Mouse (Mus musculus) neural tube, embryonic 11.5 days (tissue): ENCODE measurements at regions not wholly inside any gene's neighbourhood (a gene's known extent, or its start where the extent isn't known, plus 50 kb on each side); places are given as distances from the start of the nearest gene placed in this dataset.

ENCODE experiments used
- ATAC-seq: fragments of 200-750 bp; cut with Nextera tagmentation; 2 replicates; pipeline ENCODE4 v1.8.0; 2017; ENCODE audit warnings: moderate number of reproducible peaks, mild to moderate bottlenecking, moderate TSS enrichment, moderate library complexity; ENCODE audit not compliant: insufficient read depth, low FRiP score, low TSS enrichment
- DNase-seq: peaks from one replicate; pipeline ENCODE4 v3.0.0-alpha.2; 2015; ENCODE audit warnings: low spot score
- H3K27ac ChIP-seq: fragments of 300-500 bp; sonication (generic); 2 replicates; pipeline ENCODE4 v1.5.1; 2014; ENCODE audit warnings: low read depth, mild to moderate bottlenecking, low read length
- H3K27me3 ChIP-seq: fragments of 300-500 bp; sonication (generic); 2 replicates; pipeline ENCODE4 v1.6.1; 2014; ENCODE audit warnings: mild to moderate bottlenecking, low read length, mixed read lengths; ENCODE audit not compliant: control insufficient read depth, insufficient read depth
- H3K36me3 ChIP-seq: fragments of 300-500 bp; sonication (generic); 2 replicates; pipeline ENCODE4 v1.6.1; 2014; ENCODE audit warnings: mild to moderate bottlenecking, low read length, moderate library complexity, mixed read lengths; ENCODE audit not compliant: control insufficient read depth, insufficient read depth
- H3K4me1 ChIP-seq: fragments of 300-500 bp; sonication (generic); 2 replicates; pipeline ENCODE4 v1.6.1; 2014; ENCODE audit warnings: low read length, mixed read lengths; ENCODE audit not compliant: control insufficient read depth, insufficient read depth
- H3K4me2 ChIP-seq: fragments of 300-500 bp; sonication (generic); 2 replicates; pipeline ENCODE4 v1.6.1; 2014; ENCODE audit warnings: low read depth, mild to moderate bottlenecking, moderate library complexity
- H3K4me3 ChIP-seq: fragments of 300-500 bp; sonication (generic); 2 replicates; pipeline ENCODE4 v1.5.1; 2014; ENCODE audit warnings: low read depth, low read length
- H3K9ac ChIP-seq: fragments of 300-500 bp; sonication (generic); 2 replicates; pipeline ENCODE4 v1.6.1; 2014; ENCODE audit warnings: mild to moderate bottlenecking, low read length
- H3K9me3 ChIP-seq: fragments of 300-500 bp; sonication (generic); 2 replicates; pipeline ENCODE4 v1.6.1; 2016; ENCODE audit warnings: low read length; ENCODE audit not compliant: control insufficient read depth
- WGBS: fragments of 180-500 bp; shearing (Covaris S2); extraction: QIAGEN DNeasy Blood & Tissue Kit; methylation state at CpG from one replicate; pipeline ENCODE4 v1.1.7; 2014; 5-methylcytosine and 5-hydroxymethylcytosine counted together

DNA sequence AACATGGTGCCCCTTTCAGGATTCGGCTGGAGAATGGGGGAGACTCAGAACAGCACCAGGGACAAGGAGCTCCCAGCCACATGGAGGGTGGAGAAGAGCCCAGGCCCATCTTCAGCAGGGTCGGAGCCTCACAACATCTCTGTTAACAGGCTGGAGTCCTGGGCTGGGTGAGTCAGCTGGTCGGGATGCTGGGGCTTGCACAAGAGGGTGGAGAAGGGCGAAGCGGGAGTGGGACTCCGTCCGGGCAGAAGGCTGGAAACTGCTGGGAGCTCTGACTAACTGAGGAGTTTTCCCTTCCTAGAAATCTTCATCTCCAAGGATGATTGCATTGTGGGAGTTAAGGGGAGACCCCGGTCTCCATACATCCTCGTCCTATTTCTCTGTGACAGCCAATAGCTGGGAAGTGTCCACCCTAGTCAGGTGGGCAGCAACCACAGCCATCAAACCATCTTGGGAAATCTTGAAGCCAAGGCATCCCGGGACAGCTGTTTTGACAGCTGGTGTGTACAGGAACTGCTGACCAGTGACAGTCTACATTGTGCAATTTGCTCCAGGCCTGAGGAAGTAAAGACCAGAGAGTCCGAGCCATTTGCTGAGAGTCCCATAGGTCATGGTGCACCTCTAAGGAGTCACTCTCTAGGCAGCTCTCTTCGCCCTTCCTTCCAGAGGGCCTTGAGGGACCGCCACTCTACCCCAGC is 247.4 kb downstream of the Bcl11b start:
- no peaks in the 10 kb centered on the region for H3K27me3 ChIP-seq
- no peaks in the 10 kb centered on the region for H3K36me3 ChIP-seq
- no peak overlapping the region for H3K4me2 ChIP-seq
- H3K4me1 ChIP-seq: peaks cover 12% of the 10 kb centered on the region
- no peak overlapping the region for H3K9ac ChIP-seq
- WGBS: 89% methylated on average over 13 of the region's 13 CpGs
- DNase-seq (no peak), ATAC-seq (no peak)
- H3K4me3 ChIP-seq: no peak overlapping the region
- H3K27ac ChIP-seq: no peak overlapping the region
- no peaks in the 10 kb centered on the region for H3K9me3 ChIP-seq

GRCm38 (mm10) chr12:107757184-107757583 is 246.2 kb downstream of the Bcl11b start:
- Histone ChIP-seq H3K9me3 (no peaks in the 10 kb centered on the region), H3K27me3 (no peaks in the 10 kb centered on the region), H3K4me2 (no peak overlapping the region), H3K4me1 (peaks cover 12% of the 10 kb centered on the region), H3K36me3 (no peaks in the 10 kb centered on the region), H3K27ac (no peak overlapping the region), H3K4me3 (no peak overlapping the region), H3K9ac (no peak overlapping the region)
- no peak for DNase-seq
- 34% methylated on average over 10 of the region's 10 CpGs for WGBS
- ATAC-seq: no peak

DNA sequence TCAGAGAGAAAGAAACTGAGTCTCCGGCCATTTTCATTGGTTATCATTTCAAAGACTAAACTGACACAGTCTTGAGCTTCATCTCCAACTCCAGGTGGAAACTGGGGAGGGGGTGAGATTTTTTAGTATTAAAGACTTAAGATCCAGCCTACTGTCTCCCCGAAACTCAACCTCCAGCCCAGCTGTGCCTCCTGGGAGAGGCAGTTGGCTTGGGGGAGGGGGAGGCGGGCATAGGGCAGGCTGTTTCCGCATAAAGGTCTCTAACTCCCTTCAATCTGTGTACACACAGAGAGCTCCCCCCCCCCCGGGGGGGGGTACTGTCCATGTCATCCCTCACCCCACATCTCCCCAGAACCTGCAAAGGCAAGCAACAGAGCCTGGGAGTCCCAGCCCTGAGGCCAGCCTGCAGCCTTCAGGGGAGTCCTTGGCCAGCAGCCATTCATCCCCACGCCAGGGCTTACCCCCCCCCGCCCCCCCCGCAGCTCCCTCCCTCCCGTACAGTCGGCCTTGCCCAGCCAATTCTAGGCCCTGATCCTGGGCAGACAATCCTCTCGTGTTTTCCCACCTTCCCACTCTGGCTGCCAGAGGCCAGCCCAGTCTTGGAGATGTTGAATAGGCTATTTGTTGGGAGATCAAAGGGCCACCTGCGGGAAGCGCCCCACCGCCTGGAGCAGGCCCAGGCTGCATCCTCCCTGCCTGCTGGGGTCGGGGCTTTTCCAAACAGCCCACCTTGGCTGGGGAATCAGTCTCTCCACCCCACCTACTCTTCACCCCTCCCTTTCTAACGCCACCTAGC is 245.2 kb downstream of the Bcl11b start:
- DNase-seq: peak; percentile 60
- H3K27me3 ChIP-seq: no peaks in the 10 kb centered on the region
- H3K4me1 ChIP-seq: peaks cover 10% of the 10 kb centered on the region
- ATAC-seq: peak; percentile 63; the same call in 1 of the 2 replicates
- H3K9ac ChIP-seq: no peak overlapping the region
- no peak overlapping the region for H3K4me2 ChIP-seq
- 12% methylated on average over 12 of the region's 16 CpGs for WGBS
- no peaks in the 10 kb centered on the region for H3K9me3 ChIP-seq
- H3K27ac ChIP-seq: no peak overlapping the region
- H3K36me3 ChIP-seq: no peaks in the 10 kb centered on the region
- H3K4me3 ChIP-seq: no peak overlapping the region

DNA sequence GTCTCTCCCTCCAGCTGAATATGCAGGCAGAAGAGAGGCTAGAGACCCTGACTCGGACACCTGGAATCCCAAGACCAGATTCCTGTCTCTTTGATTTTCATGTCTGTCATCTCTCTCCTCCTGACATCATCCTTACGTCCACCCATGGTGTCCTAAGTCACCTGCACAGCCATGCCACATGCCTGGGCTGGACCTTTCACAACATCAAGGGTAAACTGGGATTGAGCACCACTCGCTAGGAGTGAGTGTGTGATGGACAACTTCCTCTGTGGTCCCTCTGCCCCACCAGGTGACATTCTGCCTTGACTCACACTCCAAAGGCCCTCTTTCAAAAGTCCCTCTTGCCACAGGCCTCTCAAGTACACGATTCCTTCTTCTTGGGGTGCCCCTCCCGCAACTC is 244.1 kb downstream of the Bcl11b start:
- no peak overlapping the region for H3K4me3 ChIP-seq
- peaks cover 10% of the 10 kb centered on the region for H3K4me1 ChIP-seq
- DNase-seq: no peak
- H3K36me3 ChIP-seq: no peaks in the 10 kb centered on the region
- H3K9me3 ChIP-seq: no peaks in the 10 kb centered on the region
- ATAC-seq: no peak
- 74% methylated on average over 5 of the region's 5 CpGs for WGBS
- H3K27me3 ChIP-seq: no peaks in the 10 kb centered on the region
- no peak overlapping the region for H3K4me2 ChIP-seq
- H3K9ac ChIP-seq: no peak overlapping the region
- no peak overlapping the region for H3K27ac ChIP-seq

DNA sequence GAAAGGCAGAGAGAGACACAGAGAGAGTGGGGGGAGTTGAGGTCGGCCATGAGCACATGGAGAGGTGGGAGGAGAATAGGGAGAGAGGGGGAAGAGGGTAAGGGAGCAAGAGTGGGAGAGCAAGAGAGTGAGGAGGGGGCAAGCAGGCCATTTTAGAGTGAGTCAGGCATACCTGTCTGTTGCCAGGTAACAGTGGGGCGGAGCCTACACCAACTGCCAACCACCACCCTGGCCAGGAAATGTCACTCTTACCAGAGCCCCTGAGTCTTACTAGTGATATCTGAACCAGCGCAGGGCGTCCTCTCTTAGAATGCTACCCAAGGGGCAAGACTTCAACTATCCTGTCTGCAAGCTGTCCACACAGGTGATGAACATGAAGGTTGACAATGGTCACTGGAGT is 243.5 kb downstream of the Bcl11b start:
- WGBS: 82% methylated on average over 4 of the region's 4 CpGs
- no peaks in the 10 kb centered on the region for H3K27me3 ChIP-seq
- H3K36me3 ChIP-seq: no peaks in the 10 kb centered on the region
- no peak overlapping the region for H3K9ac ChIP-seq
- no peak overlapping the region for H3K4me2 ChIP-seq
- no peak overlapping the region for H3K27ac ChIP-seq
- no peak for DNase-seq
- H3K4me1 ChIP-seq: peaks cover 10% of the 10 kb centered on the region
- ATAC-seq: no peak
- no peak overlapping the region for H3K4me3 ChIP-seq
- no peaks in the 10 kb centered on the region for H3K9me3 ChIP-seq

DNA sequence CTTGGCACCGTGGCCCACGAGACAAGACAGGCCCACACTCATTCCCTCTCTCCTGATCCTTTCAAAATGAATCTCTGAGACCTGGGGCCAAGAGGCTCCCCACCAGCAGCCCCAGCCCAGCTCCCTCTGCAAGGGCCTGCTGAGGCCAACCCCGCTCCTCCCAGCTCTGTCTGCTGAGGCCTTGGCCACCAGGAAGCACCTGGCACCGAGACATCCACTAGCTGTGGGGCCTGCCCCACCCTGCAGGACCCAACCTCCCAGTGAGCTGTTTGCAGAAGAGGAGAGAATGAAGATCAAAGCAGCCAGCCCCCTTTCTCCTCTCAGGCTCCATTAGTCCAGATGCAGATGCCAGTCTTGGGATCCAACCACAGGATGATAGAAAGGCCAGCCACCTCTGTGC is 241.3 kb downstream of the Bcl11b start:
- Histone ChIP-seq H3K9me3 (no peaks in the 10 kb centered on the region), H3K27ac (no peak overlapping the region), H3K4me2 (no peak overlapping the region), H3K9ac (no peak overlapping the region), H3K4me3 (no peak overlapping the region), H3K27me3 (no peaks in the 10 kb centered on the region), H3K36me3 (no peaks in the 10 kb centered on the region), H3K4me1 (peaks cover 10% of the 10 kb centered on the region)
- 79% methylated on average over 4 of the region's 4 CpGs for WGBS
- no peak for ATAC-seq
- DNase-seq: no peak

DNA sequence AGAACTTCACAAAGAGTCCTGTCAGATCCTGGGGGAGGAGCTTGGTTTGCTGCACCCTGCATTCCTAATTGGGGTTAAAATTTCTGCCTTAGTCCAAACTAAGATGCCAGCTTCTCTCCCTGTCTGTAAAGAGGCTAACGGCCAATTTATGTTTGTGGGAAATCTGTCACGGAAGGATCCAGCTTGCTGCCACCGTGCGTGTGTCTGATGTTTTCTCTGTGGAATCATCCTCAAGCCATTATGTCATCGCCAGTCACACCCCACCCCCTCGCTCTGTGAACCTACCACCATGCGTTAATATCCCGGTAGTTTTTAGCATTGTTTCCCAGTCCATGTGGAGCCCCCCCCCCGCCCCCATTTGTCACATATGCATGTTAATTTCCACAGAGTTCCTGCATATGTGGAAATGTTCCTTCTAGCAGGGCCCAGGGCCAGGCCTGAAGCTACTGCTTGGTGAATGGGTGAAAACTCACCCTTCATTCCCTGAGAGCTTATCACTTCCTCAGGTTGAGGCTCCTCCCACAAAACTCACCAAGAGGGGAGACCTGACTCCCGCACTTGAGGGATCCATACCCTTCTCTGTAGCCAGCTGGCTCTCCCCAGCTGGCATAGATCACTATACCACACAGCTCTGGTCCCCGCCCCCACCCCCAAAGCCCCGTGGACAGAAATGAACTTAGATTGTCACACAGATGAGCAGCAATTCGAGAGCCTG is 233.4 kb downstream of the Bcl11b start:
- Histone ChIP-seq H3K36me3 (no peaks in the 10 kb centered on the region), H3K27me3 (no peaks in the 10 kb centered on the region), H3K9me3 (no peaks in the 10 kb centered on the region; the same call in 1 of the 2 replicates), H3K27ac (no peak overlapping the region), H3K4me3 (no peak overlapping the region), H3K4me1 (no peaks in the 10 kb centered on the region), H3K4me2 (no peak overlapping the region), H3K9ac (no peak overlapping the region)
- ATAC-seq (no peak), DNase-seq (no peak)
- WGBS: 71% methylated on average over 13 of the region's 13 CpGs

DNA sequence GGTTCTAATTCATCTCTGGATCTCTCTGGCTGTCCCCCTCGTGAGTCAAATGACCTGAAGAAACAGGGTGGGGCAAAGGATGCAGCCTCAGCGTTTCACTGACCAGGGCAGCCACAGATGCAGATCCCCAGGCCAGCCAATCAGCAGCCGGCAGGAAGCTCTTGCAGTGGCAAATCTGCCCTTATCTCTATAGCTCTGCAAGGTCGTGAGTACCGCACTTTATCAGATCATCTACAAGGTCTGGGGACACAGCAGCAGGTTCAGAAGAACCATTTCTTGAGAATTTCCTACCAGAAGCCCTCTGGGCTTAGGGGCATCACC is 232.9 kb downstream of the Bcl11b start:
- no peaks in the 10 kb centered on the region for H3K36me3 ChIP-seq
- no peak overlapping the region for H3K27ac ChIP-seq
- no peak for DNase-seq
- no peaks in the 10 kb centered on the region for H3K4me1 ChIP-seq
- 42% methylated on average over 5 of the region's 5 CpGs for WGBS
- H3K4me2 ChIP-seq: no peak overlapping the region
- no peak overlapping the region for H3K9ac ChIP-seq
- H3K4me3 ChIP-seq: no peak overlapping the region
- H3K27me3 ChIP-seq: no peaks in the 10 kb centered on the region
- ATAC-seq: no peak
- no peaks in the 10 kb centered on the region; the same call in 1 of the 2 replicates for H3K9me3 ChIP-seq
